Mouse (Mus musculus): Measurements from ENCODE around the gene Lrmda. TPM values are rescaled to one million over a fixed set of nuclear protein-coding genes. Genes with fewer than 3 reads are reported as not detected.

Lrmda gene
- total and polyA plus RNA-seq, 2 experiments from 2014 or later: 0.38 to 0.82 TPM

DNA sequence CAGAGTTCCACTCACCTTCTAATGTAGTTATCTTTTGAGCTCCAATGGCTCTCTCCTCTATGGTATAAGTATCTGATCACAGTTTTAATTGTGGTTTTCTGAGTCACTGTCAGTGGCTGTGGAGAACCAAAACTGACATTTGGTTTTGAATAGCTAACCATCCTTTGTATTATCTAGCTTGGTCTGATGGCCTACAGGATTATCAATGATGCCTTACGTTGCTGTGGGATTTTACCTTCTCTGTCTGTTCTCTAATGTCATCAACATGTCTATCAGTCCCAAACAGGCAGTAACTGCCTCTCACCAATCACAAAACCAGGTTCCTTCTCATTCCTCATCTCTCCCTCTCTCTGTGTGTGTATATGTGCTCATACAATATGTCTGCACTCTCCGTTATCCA lies 908.8 kb downstream of the Lrmda start:
- TF ChIP-seq EP300 (IDR thresholded peaks at IDR 0.05; ENCODE audit: low read depth) (no peak), CTCF (IDR thresholded peaks at IDR 0.05; ENCODE audit: low read depth) (no peak)
- ATAC-seq (ENCODE audit: insufficient read depth, low read depth): no peak
- no peak overlapping the region for H3K4me3 ChIP-seq (ENCODE audit: low read depth, low read length)
- no peak for DNase-seq (ENCODE audit: low spot score)
- no peak overlapping the region for H3K27ac ChIP-seq (ENCODE audit: low read depth)
- WGBS: 84% methylated on average over 2 of the region's 2 CpGs
- H3K36me3 ChIP-seq (replicated peaks; ENCODE audit: control insufficient read depth, insufficient read depth, low read length): no peaks in the 10 kb centered on the region
- H3K4me2 ChIP-seq (ENCODE audit: low read depth, low read length): no peak overlapping the region
- H3K27me3 ChIP-seq (ENCODE audit: control insufficient read depth, insufficient read depth, low read length): no peaks in the 10 kb centered on the region
- no peak overlapping the region for H3K9ac ChIP-seq (replicated peaks; ENCODE audit: low read depth, low read length)
- no peaks in the 10 kb centered on the region for H3K9me3 ChIP-seq (replicated peaks; ENCODE audit: control insufficient read depth, low read length)
- H3K4me1 ChIP-seq (ENCODE audit: control insufficient read depth, insufficient read depth): no peaks in the 10 kb centered on the region

DNA sequence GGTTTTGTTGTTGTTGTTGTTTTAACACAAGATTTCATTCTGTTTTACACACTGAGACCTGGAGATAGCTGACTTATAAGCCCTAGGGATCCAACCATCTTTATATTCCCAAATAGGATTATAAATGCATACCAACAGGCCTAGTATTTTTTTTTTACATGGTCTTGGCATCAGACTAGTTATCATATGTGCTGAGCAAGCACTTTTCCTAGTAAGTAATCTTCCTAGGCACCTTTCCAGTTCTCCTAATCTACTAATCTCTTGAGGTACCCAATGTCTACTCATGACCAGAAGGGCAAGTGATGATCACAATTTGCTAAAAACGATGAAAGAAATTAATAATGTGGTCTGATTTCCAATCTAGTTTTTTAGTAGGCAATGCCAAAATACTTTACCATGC lies 909.2 kb downstream of the Lrmda start:
- Histone ChIP-seq H3K4me1 (ENCODE audit: control insufficient read depth, insufficient read depth) (no peaks in the 10 kb centered on the region), H3K9me3 (replicated peaks; ENCODE audit: control insufficient read depth, low read length) (no peaks in the 10 kb centered on the region), H3K27me3 (ENCODE audit: control insufficient read depth, insufficient read depth, low read length) (no peaks in the 10 kb centered on the region), H3K9ac (replicated peaks; ENCODE audit: low read depth, low read length) (no peak overlapping the region), H3K36me3 (replicated peaks; ENCODE audit: control insufficient read depth, insufficient read depth, low read length) (no peaks in the 10 kb centered on the region), H3K4me3 (ENCODE audit: low read depth, low read length) (no peak overlapping the region), H3K27ac (ENCODE audit: low read depth) (no peak overlapping the region), H3K4me2 (ENCODE audit: low read depth, low read length) (no peak overlapping the region)
- no peak for DNase-seq (ENCODE audit: low spot score)
- ATAC-seq (ENCODE audit: insufficient read depth, low read depth): no peak
- TF ChIP-seq EP300 (IDR thresholded peaks at IDR 0.05; ENCODE audit: low read depth) (no peak), CTCF (IDR thresholded peaks at IDR 0.05; ENCODE audit: low read depth) (no peak)
- 85% methylated on average over 1 of the region's 1 CpGs for WGBS

- no peak for DNase-seq (ENCODE audit: low spot score)
- Histone ChIP-seq H3K9me3 (replicated peaks; ENCODE audit: control insufficient read depth, low read length) (no peaks in the 10 kb centered on the region), H3K27ac (ENCODE audit: low read depth) (no peak overlapping the region), H3K27me3 (ENCODE audit: control insufficient read depth, insufficient read depth, low read length) (no peaks in the 10 kb centered on the region), H3K9ac (replicated peaks; ENCODE audit: low read depth, low read length) (no peak overlapping the region), H3K4me1 (ENCODE audit: control insufficient read depth, insufficient read depth) (no peaks in the 10 kb centered on the region), H3K36me3 (replicated peaks; ENCODE audit: control insufficient read depth, insufficient read depth, low read length) (no peaks in the 10 kb centered on the region), H3K4me2 (ENCODE audit: low read depth, low read length) (no peak overlapping the region), H3K4me3 (ENCODE audit: low read depth, low read length) (no peak overlapping the region)
- ATAC-seq (ENCODE audit: insufficient read depth, low read depth): 0 out of 2 replicates have a peak, but pooled peaks have one; percentile 33
- no peak for TF ChIP-seq CTCF (IDR thresholded peaks at IDR 0.05; ENCODE audit: low read depth)
- no peak for TF ChIP-seq EP300 (IDR thresholded peaks at IDR 0.05; ENCODE audit: low read depth)
- 56% methylated on average over 2 of the region's 2 CpGs for WGBS
Measured at GRCm38 (mm10) chr14:22929585-22929984, 910.1 kb downstream of the Lrmda start.

GRCm38 (mm10) chr14:22930488-22931046 lies 911.1 kb downstream of the Lrmda start:
- WGBS: 82% methylated on average over 9 of the region's 9 CpGs
- Histone ChIP-seq H3K9me3 (replicated peaks; ENCODE audit: control insufficient read depth, low read length) (no peaks in the 10 kb centered on the region), H3K4me2 (ENCODE audit: low read depth, low read length) (no peak overlapping the region), H3K9ac (replicated peaks; ENCODE audit: low read depth, low read length) (no peak overlapping the region), H3K4me1 (ENCODE audit: control insufficient read depth, insufficient read depth) (no peaks in the 10 kb centered on the region), H3K27ac (ENCODE audit: low read depth) (no peak overlapping the region), H3K4me3 (ENCODE audit: low read depth, low read length) (no peak overlapping the region), H3K27me3 (ENCODE audit: control insufficient read depth, insufficient read depth, low read length) (no peaks in the 10 kb centered on the region), H3K36me3 (replicated peaks; ENCODE audit: control insufficient read depth, insufficient read depth, low read length) (no peaks in the 10 kb centered on the region)
- TF ChIP-seq EP300 (IDR thresholded peaks at IDR 0.05; ENCODE audit: low read depth) (no peak), CTCF (IDR thresholded peaks at IDR 0.05; ENCODE audit: low read depth) (no peak)
- ATAC-seq (ENCODE audit: insufficient read depth, low read depth) (no peak), DNase-seq (ENCODE audit: low spot score) (no peak)

- ATAC-seq (ENCODE audit: insufficient read depth, low read depth) (no peak), DNase-seq (ENCODE audit: low spot score) (no peak)
- Histone ChIP-seq H3K4me2 (ENCODE audit: low read depth, low read length) (no peak overlapping the region), H3K9me3 (replicated peaks; ENCODE audit: control insufficient read depth, low read length) (no peaks in the 10 kb centered on the region), H3K4me1 (ENCODE audit: control insufficient read depth, insufficient read depth) (no peaks in the 10 kb centered on the region), H3K27me3 (ENCODE audit: control insufficient read depth, insufficient read depth, low read length) (no peaks in the 10 kb centered on the region), H3K27ac (ENCODE audit: low read depth) (no peak overlapping the region), H3K4me3 (ENCODE audit: low read depth, low read length) (no peak overlapping the region), H3K9ac (replicated peaks; ENCODE audit: low read depth, low read length) (no peak overlapping the region), H3K36me3 (replicated peaks; ENCODE audit: control insufficient read depth, insufficient read depth, low read length) (no peaks in the 10 kb centered on the region)
- TF ChIP-seq CTCF (IDR thresholded peaks at IDR 0.05; ENCODE audit: low read depth) (no peak), EP300 (IDR thresholded peaks at IDR 0.05; ENCODE audit: low read depth) (no peak)
- 84% methylated on average over 4 of the region's 4 CpGs for WGBS
Measured at GRCm38 (mm10) chr14:22931114-22931822, 911.8 kb downstream of the Lrmda start.

All from heart, postnatal 0 days (tissue).